Mouse (Mus musculus) lung, adult 2 months (tissue): ENCODE measurements around the gene Mrpl2.

Experiments
- CTCF ChIP-seq: fragments of 200-500 bp; IDR thresholded peaks from 2 replicates; pipeline ENCODE4 v1.5.1; 2011; ENCODE audit warnings: mild to moderate bottlenecking, low read length, control low read depth; ENCODE audit not compliant: insufficient read depth
- POLR2A ChIP-seq: fragments of 200-500 bp; IDR thresholded peaks from 2 replicates; pipeline ENCODE4 v1.6.1; 2011; ENCODE audit warnings: low read depth, mild to moderate bottlenecking, control low read depth, low read length, borderline replicate concordance; ENCODE audit errors: extremely low read depth

DNA sequence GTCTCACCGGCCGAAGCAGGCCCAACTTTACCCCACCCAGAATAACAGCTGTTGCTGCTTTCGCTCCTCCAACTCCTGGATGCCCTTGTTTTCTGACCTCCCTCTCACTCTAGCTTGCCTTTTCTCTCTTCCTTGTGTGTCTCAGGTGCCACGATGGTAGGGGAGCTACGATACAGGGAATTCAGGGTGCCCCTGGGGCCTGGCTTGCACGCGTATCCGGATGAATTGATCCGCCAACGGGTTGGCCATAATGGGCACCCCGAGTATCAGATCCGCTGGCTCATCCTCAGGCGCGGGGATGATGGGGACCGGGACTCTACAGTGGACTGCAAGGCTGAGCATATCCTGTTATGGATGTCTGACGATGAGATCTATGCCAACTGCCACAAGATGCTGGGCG lies 5.3 kb downstream of the Mrpl2 start:
- TF ChIP-seq CTCF (no peak), POLR2A (no peak)
